Mouse (Mus musculus): ENCODE results near the gene Apol7a.

GRCm38 (mm10) chr15:77376920-77377319, 22.0 kb downstream of the Apol7a start:
- no peak for TF ChIP-seq CTCF (IDR thresholded peaks at IDR 0.05; ENCODE audit: low read depth, low read length)
- no peak for TF ChIP-seq POLR2A (IDR thresholded peaks at IDR 0.05; ENCODE audit: borderline replicate concordance, low read depth, low read length)

Data from bone marrow macrophage, adult 2 months (primary cell).